Mouse (Mus musculus) layer of hippocampus, postnatal 14 days (tissue): ENCODE results near the gene Pkhd1. TPM values are rescaled to one million over a fixed set of nuclear protein-coding genes. Genes with fewer than 3 reads are reported as not detected.

Source experiments
- DNase-seq, 2 experiments: peaks; one replicate each; pipeline ENCODE4 v3.0.0; 2021 to 2022; ENCODE audit warnings: low spot score in 2 of 2, mixed read lengths in 1 of 2
- long read RNA-seq, 2 experiments: library from polyadenylated mRNA; stranded (forward); transcript quantifications; one replicate each; pipeline ENCODE4 v2.0.0; 2021
- total RNA-seq, 2 experiments: library from RNA; stranded (reverse); gene quantifications; 2 replicates each; pipeline ENCODE4 v1.2.3; 2021

The Pkhd1 gene
- total RNA-seq: under 1 TPM; 0.05 to 0.18 TPM
- long read RNA-seq, experiment 1: 0 reads
- long read RNA-seq, experiment 2: 0 reads

DNA sequence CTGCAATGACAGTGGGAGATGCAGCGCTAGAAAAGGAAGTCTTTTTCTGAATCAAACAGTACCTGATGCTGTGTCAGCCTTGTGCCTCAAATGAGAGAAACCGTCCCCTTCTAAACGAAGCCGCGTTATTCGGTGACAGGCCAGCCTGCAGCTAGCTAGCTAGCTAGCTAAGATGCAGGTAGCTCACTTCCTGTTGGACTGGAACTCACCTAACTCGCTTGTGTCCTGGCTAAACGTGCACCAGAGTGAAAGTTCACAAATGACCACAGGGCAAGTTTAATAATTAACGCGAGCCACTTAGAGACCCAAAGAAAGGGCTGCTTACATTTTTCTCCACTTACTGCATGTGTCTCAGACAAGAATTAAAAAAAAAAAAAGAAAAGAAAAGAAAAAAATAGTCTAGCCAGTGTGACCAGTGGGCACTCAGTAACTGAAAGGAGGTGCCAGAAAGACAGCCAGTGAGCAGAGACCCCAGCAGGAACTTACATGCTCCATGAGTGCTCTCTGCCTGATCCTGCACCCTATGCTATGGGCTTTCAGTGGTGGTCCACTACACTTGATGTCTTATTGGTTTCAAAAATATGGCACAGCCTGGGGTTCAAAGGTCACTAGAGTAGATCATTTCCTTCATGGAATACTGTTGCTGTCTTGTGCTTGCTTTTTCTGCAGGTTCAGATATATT, at the start of gene Pkhd1:
Gene Pkhd1 (minus strand): TSS at position 216 of the 682 bp plus-strand sequence.
- DNase-seq: no peak

DNA sequence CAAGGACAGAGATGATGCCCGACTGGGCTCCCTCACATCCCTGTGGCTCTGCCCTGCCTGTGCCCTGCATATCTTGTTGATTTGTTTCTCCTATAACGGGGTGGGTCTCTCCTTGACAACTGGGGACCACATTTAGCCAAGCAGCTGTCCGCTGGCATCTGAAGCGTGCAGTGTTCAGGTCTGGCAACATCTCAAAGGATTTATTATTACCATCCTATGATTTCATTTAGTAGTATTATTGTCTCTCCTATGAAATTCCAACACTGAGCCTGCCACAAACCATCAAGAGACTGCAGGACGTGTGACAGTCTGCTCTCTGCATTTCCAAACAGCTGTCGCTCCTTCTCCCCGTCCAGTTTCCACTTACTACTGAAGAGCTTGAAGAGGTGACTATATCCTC, 49.7 kb upstream of the Pkhd1 start:
- DNase-seq: no peak

DNA sequence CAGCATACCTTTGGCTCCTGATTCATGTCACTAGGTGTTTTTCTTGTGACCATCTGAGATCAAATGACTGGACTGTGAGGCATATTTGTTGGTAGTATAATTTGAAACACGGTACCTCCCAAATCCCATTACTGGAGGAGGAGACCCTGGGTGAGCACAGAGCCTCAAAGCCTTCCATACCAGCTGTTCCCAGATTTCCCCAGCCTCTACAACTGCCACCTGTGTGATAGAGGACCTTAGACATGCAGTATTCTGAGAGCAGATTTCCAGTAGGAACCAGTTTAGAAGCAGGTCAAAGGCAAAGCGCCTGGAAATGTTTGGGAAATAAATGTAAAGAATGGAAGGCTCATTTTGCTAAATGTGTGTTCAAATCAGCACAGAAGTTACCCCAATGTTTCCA, 48.4 kb upstream of the Pkhd1 start:
- DNase-seq: no peak

DNA sequence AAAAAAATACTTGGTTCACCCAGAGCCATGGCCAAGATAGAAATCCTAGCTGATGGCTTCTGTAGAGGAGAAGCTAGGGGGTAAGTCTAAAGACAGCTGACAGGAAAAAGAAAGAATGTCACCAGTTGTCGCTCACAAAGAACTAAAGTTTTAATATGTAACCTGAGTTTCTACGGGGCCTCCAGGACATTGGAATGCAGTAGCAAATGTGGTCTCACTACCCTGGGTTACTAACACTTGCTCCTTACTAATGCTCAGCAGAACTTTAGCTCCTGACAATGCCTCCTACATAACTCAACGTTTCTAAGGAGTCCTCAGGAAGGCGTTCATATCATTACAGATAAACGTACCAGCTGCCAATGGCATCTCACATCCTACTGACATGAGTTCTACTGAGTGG, 37.2 kb upstream of the Pkhd1 start:
- DNase-seq: no peak

DNA sequence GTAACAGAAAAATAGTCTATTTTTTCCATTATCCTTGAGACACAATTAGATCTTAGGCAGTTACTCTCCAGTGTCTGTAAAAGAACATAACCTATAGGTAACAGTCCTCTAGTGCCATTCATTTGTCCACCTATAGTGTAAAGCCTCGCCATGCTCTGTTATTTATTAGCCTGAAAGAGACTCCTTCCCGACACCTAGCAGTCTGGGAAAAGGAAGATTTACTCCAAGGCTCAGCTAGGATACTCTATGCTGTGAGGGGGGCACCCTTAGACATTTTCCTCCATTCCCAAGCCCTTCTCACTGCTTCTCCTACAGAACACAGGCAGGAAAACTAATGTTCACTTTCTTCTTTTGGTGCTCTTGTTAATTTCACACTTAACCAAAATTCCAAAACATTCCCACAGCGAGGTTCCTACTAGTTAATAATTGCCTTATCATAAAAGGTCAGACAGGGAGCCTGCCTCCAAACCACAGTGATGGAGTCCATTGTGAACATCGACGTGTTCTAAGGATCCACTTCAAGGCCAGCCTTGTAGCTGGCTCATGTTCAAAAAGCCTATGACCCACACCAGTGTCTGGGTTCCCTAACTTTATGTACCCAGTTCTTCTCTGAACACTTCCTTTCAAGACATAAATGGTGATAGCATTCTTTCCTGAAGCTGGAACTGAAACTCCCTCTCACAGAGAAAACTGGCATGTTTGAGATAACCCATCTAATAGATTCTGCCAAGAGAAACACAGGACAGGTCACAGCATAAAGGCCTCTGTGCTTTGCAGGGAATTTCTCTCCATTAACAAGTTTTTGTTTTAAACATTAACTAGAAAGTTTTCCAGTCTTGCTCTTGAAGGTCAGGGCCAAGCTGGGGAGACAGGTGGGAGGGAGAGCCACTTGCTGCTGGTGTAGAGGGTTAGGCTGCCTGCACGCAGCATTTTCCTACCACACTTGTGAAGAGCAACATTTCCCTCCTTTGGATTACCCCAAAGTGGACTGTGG, 35.9 kb upstream of the Pkhd1 start:
- no peak for DNase-seq

DNA sequence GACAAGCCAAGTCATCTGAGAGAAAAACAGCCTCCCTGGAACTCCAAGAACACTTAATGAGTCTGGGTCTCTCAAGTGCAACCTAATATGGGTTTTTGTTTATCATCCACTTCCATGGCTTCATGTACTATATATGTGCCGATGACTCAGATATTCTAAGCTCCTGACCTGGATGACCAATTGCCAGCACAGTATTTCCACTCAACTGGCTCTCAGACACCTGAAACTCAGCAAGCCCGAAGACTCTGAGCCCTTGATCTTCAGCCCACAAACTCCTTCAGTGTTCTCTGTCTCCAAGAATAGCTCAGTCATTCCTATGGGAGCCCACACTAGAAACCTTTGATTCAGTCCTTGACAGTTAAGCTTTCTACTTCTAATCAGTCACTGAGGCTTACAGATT, 17.0 kb upstream of the Pkhd1 start:
- DNase-seq: no peak

DNA sequence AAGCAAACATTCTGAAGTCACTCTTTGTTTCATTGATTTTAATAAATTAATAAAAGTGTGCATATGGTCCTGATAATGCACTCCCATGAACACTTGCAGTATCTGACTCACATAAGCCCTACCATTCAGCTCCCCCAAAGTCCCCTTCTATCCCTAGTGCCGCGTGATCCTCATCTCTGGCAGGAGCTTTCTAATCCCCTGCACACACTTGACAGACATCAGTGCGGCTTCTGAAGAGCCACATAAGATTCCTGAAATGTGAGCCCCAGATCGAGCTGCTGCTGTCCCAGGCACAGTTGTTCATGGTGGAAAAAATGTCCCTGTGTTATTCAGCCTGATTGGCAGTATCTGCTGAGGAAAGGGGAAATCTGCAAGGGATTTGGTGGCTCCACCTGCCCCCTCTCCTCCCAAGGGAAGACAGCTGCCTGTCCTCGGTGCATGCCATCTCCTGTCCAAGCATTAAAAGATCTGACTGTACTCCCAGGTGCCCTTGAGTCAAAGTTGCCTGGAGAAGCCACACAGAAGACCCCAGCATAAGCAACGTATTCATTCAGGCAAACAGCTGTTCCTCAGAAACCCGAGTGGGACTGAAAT, 15.5 kb upstream of the Pkhd1 start:
- peak; percentile 3 to 4 for DNase-seq

DNA sequence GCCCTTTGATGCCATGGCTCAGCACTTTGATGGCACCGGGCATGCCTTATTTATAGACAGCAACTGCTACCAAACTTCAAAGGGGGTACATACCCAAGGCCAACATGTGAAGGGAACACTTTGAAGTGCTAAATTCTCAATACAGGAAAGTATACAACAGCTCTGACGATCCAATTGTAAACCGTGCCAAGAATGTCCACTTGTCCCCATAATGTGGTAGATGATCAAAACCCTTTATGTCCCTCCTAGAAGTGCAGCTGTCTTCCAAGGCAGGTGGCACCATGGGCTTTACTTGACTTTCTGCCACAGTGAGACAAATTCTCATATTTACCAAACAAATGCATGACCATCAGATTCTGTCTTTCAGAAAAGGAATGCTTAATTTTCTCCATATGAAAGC, 6.7 kb upstream of the Pkhd1 start:
- no peak for DNase-seq

DNA sequence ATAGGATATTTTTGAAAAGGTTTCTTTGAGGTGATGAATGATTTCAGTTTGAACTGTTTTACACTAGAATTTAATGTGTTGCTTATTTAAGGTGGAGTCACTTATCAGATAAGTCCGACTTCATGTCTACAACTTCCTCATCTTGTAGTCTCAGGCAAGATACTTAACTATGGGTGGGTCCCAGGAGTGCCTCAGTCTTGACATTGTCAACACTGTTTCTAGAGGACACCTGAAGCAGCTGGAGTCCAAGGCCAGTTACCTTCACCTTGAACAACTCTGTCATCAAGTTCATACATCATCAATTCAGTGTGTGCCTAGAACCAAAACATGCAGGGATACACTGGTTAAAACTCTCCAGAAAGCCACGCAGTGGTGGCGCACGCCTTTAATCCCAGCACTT, 5.5 kb upstream of the Pkhd1 start:
- DNase-seq: no peak

DNA sequence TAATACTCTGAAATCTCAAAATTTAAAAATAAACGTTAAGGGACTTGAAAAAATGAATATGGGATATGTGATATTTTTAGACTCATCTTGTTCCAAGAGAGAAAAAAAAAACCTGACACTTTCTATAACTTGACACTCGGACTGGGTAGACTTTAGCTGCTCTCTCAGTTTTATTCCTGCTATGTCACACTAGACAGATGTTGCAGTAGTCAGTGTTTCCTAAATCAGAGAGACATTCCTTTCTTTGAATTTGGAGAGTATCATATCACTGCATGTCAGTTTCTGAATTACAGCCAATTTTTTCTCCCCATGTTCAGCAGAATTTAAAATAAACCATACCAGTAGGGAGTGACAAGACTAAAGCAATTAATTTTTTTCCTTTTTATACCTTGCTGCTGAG, 2.7 kb upstream of the Pkhd1 start:
- no peak for DNase-seq

DNA sequence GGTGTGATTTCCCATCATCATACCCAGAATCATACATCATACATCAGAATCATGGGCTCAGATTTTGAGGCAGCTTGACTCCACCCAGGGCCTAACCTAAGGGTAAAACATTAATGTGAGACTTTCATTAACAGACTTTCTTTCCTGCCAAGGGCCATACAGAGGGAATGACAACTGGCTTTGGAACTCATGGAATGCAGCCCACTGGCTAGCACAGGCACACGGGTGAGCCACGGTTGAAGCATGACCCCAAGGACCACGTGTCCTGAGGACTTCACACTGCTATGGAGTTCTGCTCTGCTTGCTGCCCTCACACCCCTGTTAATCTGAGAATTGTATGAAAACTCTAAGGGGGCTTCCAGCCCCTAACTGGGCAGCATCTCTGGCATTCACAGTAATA, 1.5 kb upstream of the Pkhd1 start:
- DNase-seq: no peak

DNA sequence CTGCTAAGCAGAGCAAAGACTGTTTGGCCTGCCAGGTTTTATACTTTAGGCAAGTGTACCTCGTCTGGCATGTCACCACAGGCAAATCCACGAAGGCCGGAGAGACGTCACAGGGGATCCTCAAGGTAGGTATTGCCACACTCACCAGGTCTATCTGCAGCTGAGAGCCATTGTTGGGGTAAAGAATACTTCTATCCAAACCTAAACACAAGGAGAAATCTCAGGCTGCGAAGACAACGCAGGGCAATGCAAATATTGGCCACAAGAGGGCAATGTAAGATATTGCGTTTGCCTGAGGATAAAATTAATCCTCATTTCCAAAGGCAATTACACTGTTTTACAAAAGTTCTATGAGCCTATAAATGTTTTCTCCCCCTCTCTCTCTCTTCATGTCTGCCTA, 5.2 kb downstream of the Pkhd1 start:
- peak; percentile 46 to 49 for DNase-seq

DNA sequence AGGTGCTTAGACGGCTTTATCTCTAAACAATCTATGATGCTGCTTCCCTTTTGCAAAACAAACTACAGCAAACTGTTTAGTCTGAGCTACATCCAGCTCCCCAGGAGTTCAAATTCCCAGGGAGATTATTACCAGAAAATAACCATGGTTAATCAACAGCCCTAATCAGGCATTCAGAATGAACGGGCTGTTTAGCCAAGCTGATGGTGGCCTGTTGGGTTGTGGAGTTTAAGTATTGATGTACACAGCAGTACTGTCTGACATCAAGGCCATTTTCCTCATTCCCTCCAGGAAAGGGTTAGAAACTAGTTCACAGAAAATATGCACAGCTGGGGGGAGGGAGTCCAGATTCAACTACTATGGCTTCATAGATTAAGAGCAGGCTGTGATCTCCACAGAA, 12.4 kb downstream of the Pkhd1 start:
- no peak for DNase-seq

DNA sequence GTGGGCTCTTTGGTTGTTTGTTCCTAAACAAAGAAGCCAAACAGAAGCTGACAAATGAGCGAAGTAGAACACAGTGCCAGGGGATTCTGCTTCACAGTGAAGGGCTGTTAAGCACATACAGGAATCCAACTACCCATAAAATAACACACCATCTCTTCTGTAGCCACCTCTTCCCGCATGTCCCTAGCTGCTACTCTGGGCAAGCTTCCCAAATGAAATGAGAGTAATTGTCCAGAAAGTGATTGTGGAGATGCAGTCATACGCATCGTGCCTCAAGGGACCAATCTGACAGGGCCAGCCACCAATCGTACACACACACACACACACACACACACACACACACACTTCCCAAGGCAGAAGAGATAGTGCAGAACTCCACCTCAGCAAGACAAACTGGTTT, 27.4 kb downstream of the Pkhd1 start:
- DNase-seq: no peak

DNA sequence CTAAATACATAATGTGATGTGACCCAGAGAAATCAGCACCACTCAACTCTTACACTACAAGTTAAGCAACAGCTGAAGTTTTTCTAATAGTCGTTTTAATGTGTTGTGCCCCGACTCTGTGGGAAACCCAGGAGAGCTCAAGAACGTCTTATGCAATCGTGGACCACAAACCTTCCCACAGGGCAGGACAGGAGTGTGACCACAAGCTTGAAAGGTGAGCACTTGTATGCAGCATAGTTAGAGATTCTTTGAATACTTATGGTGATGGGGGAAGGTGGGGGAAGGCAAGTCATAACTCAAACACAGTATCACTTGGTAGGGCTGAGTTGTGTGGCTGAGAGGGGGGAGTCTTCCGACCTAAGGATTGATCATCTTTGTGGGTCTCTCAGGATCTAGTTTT, 46.4 kb downstream of the Pkhd1 start:
- DNase-seq: no peak

DNA sequence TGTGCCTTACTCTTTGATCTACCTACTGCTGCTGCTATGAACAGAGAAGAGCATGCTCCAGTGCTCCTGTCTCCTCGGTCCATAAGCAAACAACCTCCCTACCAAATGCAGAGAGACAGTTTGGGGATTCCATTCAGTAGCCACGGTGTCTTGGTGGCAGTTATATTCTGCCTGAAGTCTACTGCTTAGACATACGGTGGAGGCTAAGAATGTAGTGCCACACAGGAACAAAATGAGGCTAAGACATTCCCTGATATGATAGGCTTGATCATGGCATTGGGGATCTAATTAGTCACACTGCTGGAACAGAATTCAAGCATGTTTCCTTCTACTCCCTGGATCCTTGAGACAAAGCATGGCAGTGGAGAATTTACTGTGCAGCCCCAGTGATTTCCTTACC, 48.4 kb downstream of the Pkhd1 start:
- no peak for DNase-seq

DNA sequence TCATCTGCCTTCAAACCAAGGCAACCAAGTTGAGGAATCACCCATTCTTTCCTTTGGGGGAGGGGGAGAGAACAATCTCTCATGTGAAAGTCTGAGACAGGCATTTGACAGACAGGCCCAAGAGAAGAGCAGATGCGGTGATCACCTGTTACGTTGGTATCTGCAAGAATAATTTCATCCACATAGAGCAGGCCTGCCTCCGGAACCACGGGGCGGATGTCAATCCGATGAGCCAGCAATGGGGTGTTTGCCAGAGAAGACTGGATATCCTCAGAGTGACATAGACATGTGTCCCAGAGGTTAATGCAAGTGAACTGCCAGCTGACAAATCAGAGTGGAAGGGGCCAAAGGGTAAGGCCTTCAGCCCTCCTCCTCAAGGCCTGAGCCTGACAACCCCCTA, 59.4 kb downstream of the Pkhd1 start:
- no peak for DNase-seq

DNA sequence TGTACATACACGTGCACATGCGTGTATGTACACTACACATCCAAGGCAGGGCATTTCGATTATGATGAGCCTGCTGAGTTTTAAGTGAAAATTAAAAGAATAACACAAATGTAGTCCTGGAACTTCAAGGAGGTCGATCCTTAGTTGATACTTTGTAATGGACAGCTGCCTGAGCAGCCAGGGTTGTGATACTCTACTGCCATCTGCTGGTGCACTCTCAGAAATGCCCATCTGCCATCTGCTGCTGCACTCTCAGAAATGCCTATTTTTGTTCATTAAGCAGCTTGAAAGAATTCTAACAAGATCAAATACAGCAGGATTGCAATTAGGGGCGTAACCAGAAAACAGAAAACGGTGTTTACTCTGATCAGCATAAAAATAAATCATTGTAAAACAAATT, 63.5 kb downstream of the Pkhd1 start:
- DNase-seq: peak; percentile 26 to 75

DNA sequence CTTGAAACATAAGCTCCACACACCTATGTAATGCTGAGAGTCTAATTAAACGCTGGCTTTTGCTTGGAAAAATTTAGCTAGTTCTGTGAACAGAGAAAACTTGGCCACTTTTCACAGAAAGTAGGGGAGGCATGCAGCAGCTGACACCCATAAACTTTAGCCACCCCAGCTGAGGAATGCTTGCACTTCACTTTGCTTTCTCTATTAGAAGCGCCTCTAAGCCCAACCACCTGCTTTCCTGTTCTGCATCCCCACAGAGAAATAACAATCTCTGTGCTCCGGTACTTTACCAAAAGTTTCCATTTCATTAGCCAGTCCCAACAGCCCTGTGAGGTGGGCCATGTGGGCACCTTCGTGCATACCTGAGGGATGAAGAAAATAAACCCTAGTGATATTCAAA, 66.5 kb downstream of the Pkhd1 start:
- no peak for DNase-seq

DNA sequence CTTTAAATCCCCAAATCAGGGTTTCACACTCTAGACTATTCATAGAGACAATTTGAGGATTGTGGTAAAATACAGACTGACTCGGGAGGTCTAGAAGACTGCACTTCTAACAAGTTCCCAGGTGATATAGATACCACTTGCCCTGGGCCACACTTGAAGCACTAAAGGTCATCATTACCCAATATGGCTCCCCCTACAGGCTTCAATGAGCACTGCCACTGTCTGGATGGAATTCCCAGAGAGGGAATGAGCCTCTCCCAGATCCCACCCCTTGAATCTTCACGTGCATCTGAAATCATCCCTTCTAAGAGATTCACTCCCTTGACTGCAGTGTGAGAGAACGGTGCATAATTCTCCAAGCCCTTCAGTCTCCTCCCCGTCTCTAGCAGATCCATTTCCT, 73.3 kb downstream of the Pkhd1 start:
- DNase-seq: no peak

DNA sequence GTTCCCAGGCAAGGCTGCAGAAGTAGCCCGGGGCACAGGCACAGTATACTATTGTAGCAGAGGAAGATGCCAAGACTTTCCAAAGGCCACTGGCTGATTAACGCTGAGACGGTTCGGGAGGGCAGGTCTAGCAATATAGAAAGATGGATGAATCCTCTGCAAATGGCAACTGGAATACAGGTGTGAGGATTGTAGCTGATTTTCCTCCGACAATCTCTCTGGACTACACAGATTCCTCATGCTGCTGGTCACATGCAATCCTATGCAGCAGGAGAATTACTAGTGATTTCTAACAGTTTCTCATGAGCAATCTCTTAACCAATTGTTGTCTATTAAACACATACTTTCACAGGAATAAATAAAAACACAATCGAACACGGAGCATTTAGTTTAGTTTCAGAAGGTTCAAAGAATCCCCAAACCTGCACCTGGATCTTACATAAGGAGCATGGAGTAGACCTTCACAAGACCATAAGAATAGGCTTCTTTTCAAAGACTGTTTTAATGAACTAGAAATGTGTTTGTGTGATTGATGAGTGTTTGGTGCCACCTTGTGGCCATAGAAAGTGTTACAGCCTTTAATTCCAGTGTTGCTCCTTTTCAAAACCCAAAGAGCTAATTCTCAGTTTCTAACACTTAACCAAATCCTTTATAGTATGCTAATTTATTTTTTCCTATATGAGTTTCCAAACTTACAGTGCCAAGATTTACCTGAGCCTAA, 104.3 kb downstream of the Pkhd1 start:
- peak; percentile 71 to 76 for DNase-seq
